Mouse (Mus musculus) cerebellum, adult 2 months (tissue): Measurements from ENCODE around the gene Tob1.

Source experiments
- CTCF ChIP-seq: fragments of 200-500 bp; IDR thresholded peaks from 2 replicates; pipeline ENCODE4 v1.5.1; 2011; ENCODE audit warnings: low read depth, mild to moderate bottlenecking, control low read depth, low read length, moderate library complexity, borderline replicate concordance; ENCODE audit not compliant: insufficient read depth
- POLR2A ChIP-seq: fragments of 200-500 bp; IDR thresholded peaks from 2 replicates; pipeline ENCODE4 v1.6.1; 2011; ENCODE audit warnings: low read length, control low read depth, borderline replicate concordance; ENCODE audit not compliant: insufficient read depth

- TF ChIP-seq CTCF (no peak), POLR2A (no peak; the same call in 1 of the 2 replicates)
Observed at GRCm38 (mm10) chr11:94211651-94212488, 616 bp downstream of the Tob1 start.
